Mouse (Mus musculus): ENCODE results near the gene Gm20388. TPM values are rescaled to one million over a fixed set of nuclear protein-coding genes. Genes with fewer than 3 reads are reported as not detected.

Gene Gm20388
- polyA plus RNA-seq, 1 experiment from 2014 or later: not detected

- no peaks in the 10 kb centered on the region for H3K9me3 ChIP-seq (ENCODE audit: control insufficient read depth, low read length)
- peaks cover 28% of the 10 kb centered on the region for H3K36me3 ChIP-seq (ENCODE audit: control insufficient read depth, insufficient read depth, low read length)
- no peak for TF ChIP-seq EP300 (optimal IDR thresholded peaks at IDR 0.05)
- TF ChIP-seq CTCF (IDR thresholded peaks at IDR 0.05; ENCODE audit: low read depth): no peak
- H3K9ac ChIP-seq (ENCODE audit: low read length): no peak overlapping the region
- DNase-seq (ENCODE audit: low spot score): no peak
- H3K4me1 ChIP-seq (replicated peaks; ENCODE audit: control insufficient read depth, insufficient read depth): no peaks in the 10 kb centered on the region
- ATAC-seq (ENCODE audit: low FRiP score, low TSS enrichment): no peak
- WGBS: 83% methylated on average over 6 of the region's 6 CpGs
- no peak overlapping the region for H3K4me2 ChIP-seq (replicated peaks; ENCODE audit: low read depth)
- no peaks in the 10 kb centered on the region for H3K27me3 ChIP-seq (ENCODE audit: control insufficient read depth, insufficient read depth, low read length)
- H3K4me3 ChIP-seq (ENCODE audit: low read depth, low read length): no peak overlapping the region
- no peak overlapping the region for H3K27ac ChIP-seq (replicated peaks)
Observed at GRCm38 (mm10) chr8:121885433-121885832, 1974.8 kb downstream of the Gm20388 start.

GRCm38 (mm10) chr8:121887547-121887946, 1976.9 kb downstream of the Gm20388 start:
- Histone ChIP-seq H3K4me3 (ENCODE audit: low read depth, low read length) (no peak overlapping the region), H3K27ac (replicated peaks) (no peak overlapping the region), H3K9me3 (ENCODE audit: control insufficient read depth, low read length) (no peaks in the 10 kb centered on the region), H3K4me1 (replicated peaks; ENCODE audit: control insufficient read depth, insufficient read depth) (no peaks in the 10 kb centered on the region), H3K36me3 (ENCODE audit: control insufficient read depth, insufficient read depth, low read length) (peaks cover 27% of the 10 kb centered on the region), H3K27me3 (ENCODE audit: control insufficient read depth, insufficient read depth, low read length) (no peaks in the 10 kb centered on the region), H3K9ac (ENCODE audit: low read length) (no peak overlapping the region), H3K4me2 (replicated peaks; ENCODE audit: low read depth) (no peak overlapping the region)
- no peak for ATAC-seq (ENCODE audit: low FRiP score, low TSS enrichment)
- 79% methylated on average over 1 of the region's 1 CpGs for WGBS
- DNase-seq (ENCODE audit: low spot score): no peak
- TF ChIP-seq CTCF (IDR thresholded peaks at IDR 0.05; ENCODE audit: low read depth) (no peak), EP300 (optimal IDR thresholded peaks at IDR 0.05) (no peak)

GRCm38 (mm10) chr8:121889317-121889716, 1978.7 kb downstream of the Gm20388 start:
- Histone ChIP-seq H3K36me3 (ENCODE audit: control insufficient read depth, insufficient read depth, low read length) (peaks cover 14% of the 10 kb centered on the region), H3K4me1 (replicated peaks; ENCODE audit: control insufficient read depth, insufficient read depth) (no peaks in the 10 kb centered on the region), H3K27me3 (ENCODE audit: control insufficient read depth, insufficient read depth, low read length) (no peaks in the 10 kb centered on the region), H3K9ac (ENCODE audit: low read length) (no peak overlapping the region), H3K4me2 (replicated peaks; ENCODE audit: low read depth) (no peak overlapping the region), H3K9me3 (ENCODE audit: control insufficient read depth, low read length) (no peaks in the 10 kb centered on the region), H3K27ac (replicated peaks) (no peak overlapping the region), H3K4me3 (ENCODE audit: low read depth, low read length) (no peak overlapping the region)
- no peak for TF ChIP-seq EP300 (optimal IDR thresholded peaks at IDR 0.05)
- TF ChIP-seq CTCF (IDR thresholded peaks at IDR 0.05; ENCODE audit: low read depth): no peak
- DNase-seq (ENCODE audit: low spot score) (no peak), ATAC-seq (ENCODE audit: low FRiP score, low TSS enrichment) (peak; percentile 34)
- WGBS: 50% methylated on average over 1 of the region's 1 CpGs

GRCm38 (mm10) chr8:121889810-121890785, 1979.5 kb downstream of the Gm20388 start:
- Histone ChIP-seq H3K27ac (replicated peaks) (no peak overlapping the region), H3K36me3 (ENCODE audit: control insufficient read depth, insufficient read depth, low read length) (peaks cover 12% of the 10 kb centered on the region), H3K9ac (ENCODE audit: low read length) (no peak overlapping the region), H3K4me3 (ENCODE audit: low read depth, low read length) (no peak overlapping the region), H3K4me2 (replicated peaks; ENCODE audit: low read depth) (no peak overlapping the region), H3K9me3 (ENCODE audit: control insufficient read depth, low read length) (no peaks in the 10 kb centered on the region), H3K4me1 (replicated peaks; ENCODE audit: control insufficient read depth, insufficient read depth) (no peaks in the 10 kb centered on the region), H3K27me3 (ENCODE audit: control insufficient read depth, insufficient read depth, low read length) (no peaks in the 10 kb centered on the region)
- TF ChIP-seq CTCF (IDR thresholded peaks at IDR 0.05; ENCODE audit: low read depth): no peak
- TF ChIP-seq EP300 (optimal IDR thresholded peaks at IDR 0.05): no peak
- DNase-seq (ENCODE audit: low spot score) (no peak), ATAC-seq (ENCODE audit: low FRiP score, low TSS enrichment) (peak; percentile 71)
- WGBS: 65% methylated on average over 15 of the region's 15 CpGs

GRCm38 (mm10) chr8:121892875-121893274, 1982.2 kb downstream of the Gm20388 start:
- no peaks in the 10 kb centered on the region for H3K9me3 ChIP-seq (ENCODE audit: control insufficient read depth, low read length)
- DNase-seq (ENCODE audit: low spot score) (no peak), ATAC-seq (ENCODE audit: low FRiP score, low TSS enrichment) (no peak)
- no peak for TF ChIP-seq EP300 (optimal IDR thresholded peaks at IDR 0.05)
- no peak overlapping the region for H3K9ac ChIP-seq (ENCODE audit: low read length)
- 72% methylated on average over 5 of the region's 5 CpGs for WGBS
- H3K36me3 ChIP-seq (ENCODE audit: control insufficient read depth, insufficient read depth, low read length): peaks cover 2% of the 10 kb centered on the region
- H3K4me2 ChIP-seq (replicated peaks; ENCODE audit: low read depth): no peak overlapping the region
- H3K27ac ChIP-seq (replicated peaks): no peak overlapping the region
- no peaks in the 10 kb centered on the region for H3K27me3 ChIP-seq (ENCODE audit: control insufficient read depth, insufficient read depth, low read length)
- no peak overlapping the region for H3K4me3 ChIP-seq (ENCODE audit: low read depth, low read length)
- H3K4me1 ChIP-seq (replicated peaks; ENCODE audit: control insufficient read depth, insufficient read depth): peaks cover 5% of the 10 kb centered on the region

GRCm38 (mm10) chr8:121895910-121896309, 1985.3 kb downstream of the Gm20388 start:
- Histone ChIP-seq H3K4me3 (ENCODE audit: low read depth, low read length) (no peak overlapping the region), H3K27me3 (ENCODE audit: control insufficient read depth, insufficient read depth, low read length) (no peaks in the 10 kb centered on the region), H3K9me3 (ENCODE audit: control insufficient read depth, low read length) (no peaks in the 10 kb centered on the region), H3K36me3 (ENCODE audit: control insufficient read depth, insufficient read depth, low read length) (no peaks in the 10 kb centered on the region), H3K27ac (replicated peaks) (no peak overlapping the region), H3K9ac (ENCODE audit: low read length) (no peak overlapping the region), H3K4me1 (replicated peaks; ENCODE audit: control insufficient read depth, insufficient read depth) (peaks cover 16% of the 10 kb centered on the region), H3K4me2 (replicated peaks; ENCODE audit: low read depth) (no peak overlapping the region)
- no peak for ATAC-seq (ENCODE audit: low FRiP score, low TSS enrichment)
- no peak for DNase-seq (ENCODE audit: low spot score)
- 62% methylated on average over 7 of the region's 7 CpGs for WGBS
- no peak for TF ChIP-seq EP300 (optimal IDR thresholded peaks at IDR 0.05)
- no peak for TF ChIP-seq CTCF (IDR thresholded peaks at IDR 0.05; ENCODE audit: low read depth)
